Mouse (Mus musculus): ENCODE data around the gene Trmt13. TPM values are rescaled to one million over a fixed set of nuclear protein-coding genes. Genes with fewer than 3 reads are reported as not detected.

The Trmt13 gene
- polyA plus RNA-seq (2017; shearing (Covaris generic)) = 51.7 TPM

DNA sequence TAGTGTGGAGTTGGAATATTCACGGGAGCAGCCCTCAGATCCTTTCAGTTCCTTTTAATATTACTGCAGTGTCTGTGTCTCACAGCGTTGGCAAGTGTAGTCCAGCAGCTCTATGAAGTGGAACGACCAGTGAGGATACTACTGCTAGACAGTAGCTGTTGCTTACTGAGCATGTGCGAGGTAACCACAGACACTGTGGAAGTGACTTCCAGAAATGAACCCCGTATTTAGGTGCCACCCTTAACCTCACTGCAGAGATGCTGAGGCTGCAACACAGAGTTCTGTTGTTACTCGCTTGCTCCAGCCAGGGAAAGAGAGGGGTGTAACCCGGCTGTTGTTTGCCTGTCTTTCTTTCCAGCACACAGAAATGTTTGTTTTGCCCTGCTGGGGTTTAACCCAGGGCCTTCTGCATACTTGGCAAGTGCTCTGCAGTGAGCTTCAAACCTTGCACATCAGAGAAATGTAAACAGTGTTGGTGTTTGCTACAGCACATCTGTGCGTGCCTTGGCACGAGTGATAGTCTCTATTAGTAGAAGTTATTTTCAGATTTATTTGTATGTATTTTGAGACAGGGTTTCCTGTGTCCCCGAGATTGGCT lies at the start of gene Trmt13:
Gene Trmt13, minus strand, starts transcription at position 293 of the 598 bp plus-strand sequence.

DNA sequence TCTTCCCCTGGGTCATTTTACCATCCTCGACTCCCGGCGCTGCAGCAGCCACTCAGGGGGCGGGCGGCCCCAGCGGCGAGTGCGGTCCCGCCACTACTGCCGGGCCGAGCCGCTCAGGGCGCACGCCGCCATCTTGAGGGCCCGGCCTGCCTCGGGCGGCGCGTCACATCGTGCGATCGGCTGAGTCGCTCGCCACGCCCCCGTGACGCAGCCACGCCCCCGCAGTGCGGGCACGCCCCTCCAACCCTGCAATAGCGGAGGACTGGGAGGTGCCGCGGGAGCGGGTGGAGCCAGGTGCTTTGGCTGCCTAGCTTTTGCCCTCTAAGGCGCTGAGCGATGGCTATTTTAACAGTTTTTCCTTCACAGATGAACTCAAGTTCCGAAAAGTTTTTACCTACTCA lies 48.1 kb upstream of the Trmt13 start, which contains the start of gene Mfsd14a:
Gene Mfsd14a, minus strand, starts transcription at position 215 of the 401 bp plus-strand sequence.

DNA sequence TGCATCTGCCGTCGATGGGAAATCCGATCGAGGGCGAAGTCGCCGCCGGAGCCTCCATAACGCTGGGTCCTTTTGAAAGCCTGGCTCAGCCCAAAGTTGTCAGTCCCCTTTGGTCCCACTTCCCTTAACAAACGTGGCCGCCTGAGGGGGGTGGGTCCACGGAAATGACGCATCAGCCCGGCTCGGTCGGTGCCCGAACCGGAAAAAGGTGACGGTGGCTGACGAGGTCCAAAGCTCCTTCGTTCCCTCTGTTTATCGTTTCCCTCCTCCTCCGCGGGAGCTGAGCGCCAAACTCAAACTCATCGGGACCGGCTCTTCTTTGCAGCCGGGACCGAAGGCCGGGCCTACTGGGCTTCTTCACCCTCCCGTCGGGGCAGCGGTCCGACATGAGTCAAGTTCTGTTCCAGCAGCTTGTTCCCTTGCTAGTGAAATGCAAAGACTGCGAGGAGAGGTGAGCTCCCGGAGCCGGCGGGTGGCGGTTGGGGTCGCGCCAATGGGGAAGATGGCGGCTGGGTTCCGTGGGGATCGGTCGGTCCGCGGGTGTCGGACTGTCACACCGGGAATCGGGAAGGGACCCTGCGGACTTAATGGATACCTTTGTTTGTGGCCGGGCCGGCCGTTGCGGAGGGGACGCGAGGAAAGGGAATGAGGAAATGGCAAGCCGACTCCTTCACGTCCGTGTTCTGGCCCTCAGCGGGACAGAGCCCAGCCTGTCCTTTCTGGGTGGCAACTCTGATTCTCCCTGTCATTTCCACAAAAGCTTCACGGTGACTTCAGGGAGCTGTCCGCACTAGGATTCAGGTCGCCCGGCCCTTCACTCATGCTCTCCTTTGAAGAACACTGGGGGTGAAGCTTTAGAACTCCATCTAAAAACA lies 19.4 kb downstream of the Trmt13 start, which contains the start of gene Sass6:
Gene Sass6, plus strand, starts transcription at position 255 of the 875 bp plus-strand sequence.

DNA sequence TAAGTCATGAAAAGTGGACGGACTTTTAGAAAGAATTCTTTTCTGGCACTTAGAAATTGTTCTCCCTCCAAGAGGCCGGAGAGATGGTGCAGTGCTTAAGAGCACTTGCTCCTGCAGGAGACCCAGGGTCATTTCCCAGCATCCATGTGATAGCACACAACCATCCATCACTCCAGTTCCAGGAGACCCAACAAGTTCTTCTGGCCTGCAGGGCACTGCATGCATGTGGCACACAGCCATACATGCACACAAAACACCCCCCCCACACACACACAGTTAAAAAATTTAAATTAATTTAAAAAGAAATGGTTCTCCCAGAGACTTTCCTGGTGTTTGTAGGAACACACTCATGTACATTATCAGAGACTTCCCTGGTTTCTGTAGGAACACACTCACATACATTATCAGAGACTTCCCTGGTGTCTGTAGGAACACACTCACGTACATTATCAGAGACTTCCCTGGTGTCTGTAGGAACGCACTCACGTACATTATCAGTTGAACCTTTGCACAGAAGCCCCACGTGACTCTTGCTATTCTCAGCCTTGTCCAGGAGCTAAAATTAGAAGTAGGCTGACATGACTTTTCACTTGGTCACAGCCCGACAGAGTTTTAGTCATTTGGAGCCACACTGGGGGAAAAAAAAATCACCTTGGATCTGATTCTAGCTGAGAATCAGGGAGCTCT lies 51.8 kb downstream of the Trmt13 start, which contains the start of gene Lrrc39:
Gene Lrrc39, plus strand, starts transcription at position 566 of the 687 bp plus-strand sequence.

Other genes starting within 250 kb of the Trmt13 start
- 13.5 TPM for gene Cdc14a, start 190.6 kb downstream of the Trmt13 start, polyA plus RNA-seq (2017; shearing (Covaris generic))
- 29.4 TPM for gene Rtca, start 106.4 kb downstream of the Trmt13 start, polyA plus RNA-seq (2017; shearing (Covaris generic))
- 19.2 TPM for gene Dbt, start 101.5 kb downstream of the Trmt13 start, polyA plus RNA-seq (2017; shearing (Covaris generic))
- 0.96 TPM for gene Lrrc39, start 51.6 kb downstream of the Trmt13 start, polyA plus RNA-seq (2017; shearing (Covaris generic))
- 7.5 TPM for gene Sass6, start 19.6 kb downstream of the Trmt13 start, polyA plus RNA-seq (2017; shearing (Covaris generic))
- gene Mfsd14a, start 48.1 kb upstream of the Trmt13 start, polyA plus RNA-seq (2017; shearing (Covaris generic)) = 50.1 TPM
- not detected for gene Gm43191, start 66.7 kb upstream of the Trmt13 start, polyA plus RNA-seq (2017; shearing (Covaris generic))
- 5.0 TPM for gene Slc35a3, start 98.2 kb upstream of the Trmt13 start, polyA plus RNA-seq (2017; shearing (Covaris generic))
- gene Agl, start 193.6 kb upstream of the Trmt13 start, polyA plus RNA-seq (2017; shearing (Covaris generic)) = 4.7 TPM
- 32.3 TPM for gene Frrs1, start 244.9 kb upstream of the Trmt13 start, polyA plus RNA-seq (2017; shearing (Covaris generic))